Comparison of ENCODE assay signal across 10 mouse cellular contexts in genomic region chr3:122085157-122085989, GRCm38 (mm10). TPM values are rescaled to one million over a fixed set of nuclear protein-coding genes. Genes with fewer than 3 reads are reported as not detected.
DNase-seq lines count a peak whose midpoint lies in the region; ATAC-seq and TF ChIP-seq lines count a peak whose summit lies in the region.
"Had no signal": no experiment of that assay in that cellular context is flagged by ENCODE, and none has a peak within 500 bp of the region (broad histone marks: within the 10 kb centered on the region; RNA-seq: fewer than 3 reads in every experiment).

No protein-coding gene starts in this region.

- no peaks in the 10 kb centered on the region for H3K27me3 ChIP-seq in lung, postnatal 0 days (replicated peaks; ENCODE audit: insufficient read depth, low read length)
- H3K27me3 ChIP-seq: lung, embryonic 15.5 days had no signal

- no peaks in the 10 kb centered on the region for H3K4me1 ChIP-seq in lung, postnatal 0 days (ENCODE audit: insufficient read depth, low read depth, low read length)

- TF ChIP-seq CTCF in lung, postnatal 0 days (IDR thresholded peaks at IDR 0.05): no peak

- H3K4me2 ChIP-seq in lung, postnatal 0 days (replicated peaks; ENCODE audit: low read depth, low read length): no peak overlapping the region
- H3K4me2 ChIP-seq: lung, embryonic 15.5 days had no signal

- no peaks in the 10 kb centered on the region for H3K9me3 ChIP-seq in lung, postnatal 0 days (ENCODE audit: low read length)
- H3K9me3 ChIP-seq: lung, embryonic 15.5 days had no signal

- H3K36me3 ChIP-seq in lung, postnatal 0 days (ENCODE audit: insufficient read depth, low read length): no peaks in the 10 kb centered on the region
- H3K36me3 ChIP-seq: lung, embryonic 15.5 days had no signal

- intact Hi-C loops in heart, postnatal 25 days (cut with DNase I): no loop called here

- no peak overlapping the region for H3K27ac ChIP-seq in lung, postnatal 0 days (ENCODE audit: low read length)
- H3K27ac ChIP-seq: lung, embryonic 15.5 days had no signal

- TF ChIP-seq EP300 in lung, postnatal 0 days (IDR thresholded peaks at IDR 0.05): no peak

- no peak overlapping the region for H3K4me3 ChIP-seq in lung, postnatal 0 days (ENCODE audit: low read depth, low read length)
- H3K4me3 ChIP-seq: lung, embryonic 15.5 days had no signal

- peak; percentile 12 for DNase-seq in urinary bladder, adult 2 months (ENCODE audit: low spot score)
- no peak for DNase-seq in urinary bladder, postnatal 25 days (ENCODE audit: low spot score)
- DNase-seq in embryo, embryonic 11 days: peak; percentile 51
- peak; percentile 43 for DNase-seq in mesoderm, embryonic 11.5 days (ENCODE audit: low read depth, low spot score)
- DNase-seq in heart, postnatal 25 days (ENCODE audit: low spot score): no peak
- DNase-seq in lung, postnatal 0 days (ENCODE audit: low spot score): no peak
- no peak for DNase-seq in adipocyte (ENCODE audit: low spot score)
- DNase-seq: heart, postnatal 4 days; thymus, postnatal 36 days had no signal

- ATAC-seq in lung, postnatal 0 days: no peak

- H3K9ac ChIP-seq in lung, postnatal 0 days (replicated peaks; ENCODE audit: low read depth): no peak overlapping the region
- H3K9ac ChIP-seq: lung, embryonic 15.5 days had no signal

- 82% methylated on average over 18 of the region's 18 CpGs for WGBS in lung, postnatal 0 days

RNA-seq across cellular contexts. Expression of gene Abca4, which starts 41.1 kb away (rescaled TPM):
- 0.83 and 0.96 TPM in 2 replicates for polyA plus RNA-seq in urinary bladder, adult 2 months (2012; rRNA removed)
- total RNA-seq in heart, postnatal 25 days (2021): 1 to 10 TPM; 2.3 TPM
- 2.3 and 2.5 TPM in 2 replicates for polyA plus RNA-seq in lung, postnatal 0 days (2015; fragmentation: Nextera tagmentation; extraction: Ambion mirVana)

Comparison
In these comparisons a context has a peak if more than half of its experiments do, and no peak if none do; other contexts are left out.
1. DNase-seq: peak in urinary bladder, adult 2 months (single experiment), embryo, embryonic 11 days (single experiment) and mesoderm, embryonic 11.5 days (single experiment); none in urinary bladder, postnatal 25 days (single experiment), heart, postnatal 25 days (single experiment), lung, postnatal 0 days (single experiment) and adipocyte (single experiment).